Mouse (Mus musculus) right cerebral cortex, adult 18-20 months (tissue): ENCODE measurements at regions not wholly inside any gene's neighbourhood (a gene's known extent, or its start where the extent isn't known, plus 50 kb on each side); places are given as distances from the start of the nearest gene placed in this dataset.

Experiments used
- DNase-seq: peaks from one replicate; pipeline ENCODE4 v3.0.0; 2022; ENCODE audit warnings: mixed read lengths

- no peak for DNase-seq
Measured at GRCm38 (mm10) chr15:24296798-24297197, 1116.8 kb downstream of the Basp1 start.

GRCm38 (mm10) chr15:24275100-24275499 is 1138.5 kb downstream of the Basp1 start:
- no peak for DNase-seq

- DNase-seq: no peak
Measured at GRCm38 (mm10) chr15:24267360-24267759, 1146.2 kb downstream of the Basp1 start.
